Mouse (Mus musculus) layer of hippocampus, postnatal 14 days (tissue): ENCODE measurements at regions not wholly inside any gene's neighbourhood (a gene's known extent, or its start where the extent isn't known, plus 50 kb on each side); places are given as distances from the start of the nearest gene placed in this dataset.
"Not testable (repeated sequence)": the region's sequence is repeated elsewhere in the genome, so short reads cannot be mapped to it uniquely, and the experiment has no call there.

Experiments
- DNase-seq, 2 experiments: peaks; one replicate each; pipeline ENCODE4 v3.0.0; 2021 to 2022; ENCODE audit warnings: low spot score in 2 of 2, mixed read lengths in 1 of 2

DNA sequence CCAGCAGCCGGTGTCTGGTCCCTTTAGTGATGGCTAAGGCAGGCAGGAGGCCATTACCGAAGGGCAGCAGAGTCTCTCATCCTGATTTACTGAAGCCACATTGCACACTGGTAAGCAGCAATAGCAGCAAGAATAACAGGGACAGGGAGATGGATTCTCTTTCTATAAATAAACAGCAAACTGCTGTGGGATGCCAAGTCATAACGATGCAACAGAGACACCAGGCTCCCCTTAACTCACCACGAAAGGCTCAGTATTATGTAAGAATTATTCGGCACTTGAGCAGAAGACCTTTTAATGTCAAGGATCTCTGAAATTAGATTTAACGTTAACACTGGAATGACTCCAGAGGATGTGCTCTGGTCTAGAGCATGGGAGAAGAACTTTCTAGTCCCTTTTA lies 202.1 kb downstream of the Ddx10 start:
- no peak for DNase-seq

DNA sequence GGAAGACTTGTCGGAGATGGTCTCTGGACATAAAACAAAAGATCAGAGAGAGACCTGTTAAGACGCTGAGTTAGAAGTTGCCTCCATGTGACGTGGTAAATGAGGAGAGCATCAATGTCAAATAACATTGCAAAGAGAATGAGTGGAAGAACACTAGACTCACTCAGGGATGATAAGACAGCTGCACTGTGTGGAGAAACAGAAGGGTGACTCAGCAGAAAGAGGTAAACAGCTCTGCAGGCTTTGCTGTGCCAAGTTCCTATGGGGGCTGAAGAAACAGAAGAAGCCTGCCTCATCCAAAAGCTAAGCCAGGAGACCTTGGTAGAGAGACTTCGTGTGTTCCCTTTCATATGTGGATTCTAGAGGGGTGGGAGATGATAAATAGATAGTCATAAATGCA lies 214.1 kb downstream of the Ddx10 start:
- peak in 1 of 2 experiments; percentile 13 for DNase-seq

DNA sequence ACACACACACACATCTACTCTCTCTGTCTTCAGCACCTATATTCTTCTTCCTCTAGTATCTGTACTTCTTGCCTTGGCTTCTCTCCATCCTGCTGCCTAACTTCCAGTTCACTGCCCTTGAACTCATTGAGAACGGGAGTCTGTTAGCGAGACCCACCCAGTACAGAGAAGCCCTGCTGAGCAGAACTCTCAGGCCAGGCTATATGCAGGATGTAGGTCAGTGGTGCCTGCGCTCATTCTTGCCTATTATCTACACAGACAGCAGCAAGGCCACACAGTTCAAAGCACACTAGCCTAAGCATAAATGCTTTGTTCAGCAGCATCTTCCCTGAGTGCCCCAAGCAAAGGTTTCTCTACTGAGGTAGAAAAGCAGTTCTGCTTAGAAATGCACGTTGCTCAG lies 225.8 kb downstream of the Ddx10 start:
- no peak for DNase-seq

DNA sequence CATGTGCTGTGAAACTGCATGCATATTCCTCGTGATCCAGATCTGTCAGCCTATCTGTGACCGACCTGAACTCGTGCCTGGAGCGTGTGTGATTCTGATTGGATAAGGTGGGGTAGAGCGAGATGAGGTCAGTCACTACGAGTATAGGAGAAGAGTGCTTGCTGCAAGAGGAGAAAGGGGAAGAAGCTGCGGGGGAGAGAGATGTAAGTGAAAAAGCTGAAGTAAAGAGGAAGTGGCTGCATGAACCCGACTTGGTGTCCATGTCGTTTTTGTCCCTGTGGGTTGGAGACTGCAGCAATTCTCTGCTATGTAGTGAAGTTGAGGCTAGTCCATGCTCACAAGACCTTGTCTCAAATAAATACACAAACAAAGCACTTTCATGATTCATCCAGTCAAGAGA lies 237.1 kb downstream of the Ddx10 start:
- DNase-seq: no peak

DNA sequence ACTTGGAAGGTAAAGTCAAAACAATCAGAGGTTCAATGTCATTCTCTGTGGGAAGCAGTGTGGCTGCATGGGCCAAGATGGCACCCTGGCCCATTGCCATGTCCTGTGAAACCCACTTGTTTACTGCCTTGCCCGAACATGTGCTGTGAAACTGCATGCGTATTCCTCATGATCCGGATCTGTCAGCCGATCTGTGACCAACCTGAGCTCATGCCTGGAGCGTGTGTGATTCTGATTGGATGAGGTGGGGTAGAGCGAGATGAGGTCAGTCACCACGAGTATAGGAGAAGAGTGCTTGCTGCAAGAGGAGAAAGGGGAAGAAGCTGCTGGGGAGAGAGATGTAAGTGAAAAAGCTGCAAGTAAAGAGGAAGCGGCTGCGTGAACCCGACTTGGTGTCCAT lies 240.5 kb downstream of the Ddx10 start:
- DNase-seq: no peak

DNA sequence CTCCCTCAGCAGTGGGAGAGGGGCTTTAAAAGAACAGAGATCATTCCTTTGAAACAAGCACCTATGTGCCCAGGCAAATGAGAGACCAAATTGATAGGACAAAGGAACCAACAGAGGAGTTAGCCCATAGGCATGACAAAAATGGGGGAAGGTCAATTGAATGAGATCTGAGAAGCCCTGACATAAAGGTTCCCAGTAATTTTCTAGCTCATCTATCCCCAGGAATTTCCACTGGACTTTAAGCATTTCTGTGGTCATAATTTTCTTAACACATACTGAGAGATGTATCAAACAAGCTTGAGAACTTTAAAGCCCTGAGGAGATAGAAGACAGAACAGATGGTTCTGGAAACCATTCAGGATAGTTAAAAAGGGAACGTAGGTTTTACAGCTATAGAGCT lies 241.8 kb downstream of the Ddx10 start:
- no peak for DNase-seq

DNA sequence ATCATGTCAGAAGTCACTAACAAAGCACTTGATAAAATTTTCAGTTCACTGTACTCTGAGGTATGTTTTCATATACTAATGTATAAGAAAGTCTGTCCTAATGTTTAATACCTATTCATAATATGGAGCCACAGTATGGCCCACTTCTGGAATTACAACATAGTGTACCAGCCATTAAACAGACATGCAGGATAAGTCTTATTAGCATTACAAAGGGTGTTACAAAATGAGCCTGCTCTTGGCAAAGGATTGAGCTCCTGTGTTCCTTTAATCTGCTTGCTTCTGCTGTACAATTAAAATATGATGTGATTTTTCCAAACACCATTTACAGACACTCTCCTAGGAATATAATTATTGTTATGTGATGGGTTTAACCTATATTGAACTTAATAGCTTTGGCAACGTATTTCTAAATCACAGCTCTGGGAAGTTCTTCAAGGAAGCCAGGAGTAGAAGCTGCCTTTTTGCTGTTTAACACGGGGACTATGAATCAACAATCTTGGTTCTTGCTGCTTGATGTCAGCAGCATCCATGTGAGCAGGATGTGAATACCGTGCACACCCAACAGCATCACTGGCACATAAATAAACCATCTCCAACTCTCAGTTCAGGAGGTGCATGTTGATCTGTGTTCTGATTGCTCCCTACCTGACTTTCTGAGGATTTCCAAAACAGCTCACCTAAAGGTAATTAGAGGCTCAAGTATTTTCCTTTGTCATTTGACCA lies 243.4 kb downstream of the Ddx10 start:
- DNase-seq: no peak

DNA sequence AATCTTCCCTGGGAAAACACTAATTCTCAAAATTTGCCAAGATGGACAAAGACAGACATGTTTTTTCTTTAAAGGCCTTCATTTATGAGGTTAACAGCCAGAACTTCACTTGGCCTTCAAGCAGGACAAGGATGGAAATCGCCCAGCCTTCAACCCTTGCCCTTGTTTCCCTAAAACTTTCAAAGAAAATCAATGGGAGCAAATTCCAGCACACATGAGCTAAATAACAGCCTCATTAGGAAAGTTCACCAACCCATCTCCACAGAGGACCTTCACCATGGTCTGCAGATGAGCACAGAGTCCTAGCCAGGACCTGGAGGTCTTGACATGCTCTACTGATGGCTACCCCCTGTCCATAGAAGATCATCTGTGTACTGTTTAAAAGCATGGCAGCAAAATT lies 271.8 kb downstream of the Ddx10 start:
- DNase-seq: no peak

DNA sequence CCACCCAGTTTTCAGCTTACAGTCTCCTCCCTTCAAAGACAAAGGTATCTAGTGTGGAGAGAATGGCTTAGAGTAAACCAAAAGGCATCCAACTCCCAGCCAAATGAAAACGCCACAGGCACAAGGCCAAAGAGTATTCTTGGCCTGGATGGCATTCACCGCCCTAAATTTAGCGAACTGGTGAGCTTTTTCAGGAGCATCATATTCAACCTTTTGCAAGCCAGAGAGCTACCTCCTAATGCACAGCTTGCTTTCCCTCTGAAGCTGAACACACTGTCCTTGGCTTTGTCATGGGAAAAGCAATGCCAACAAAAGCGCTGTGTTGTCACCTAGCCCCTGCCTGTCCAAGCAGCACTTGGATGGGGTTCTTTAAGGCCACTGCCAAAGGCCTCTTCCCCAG lies 282.2 kb downstream of the Ddx10 start:
- DNase-seq: peak; percentile 31 to 42

DNA sequence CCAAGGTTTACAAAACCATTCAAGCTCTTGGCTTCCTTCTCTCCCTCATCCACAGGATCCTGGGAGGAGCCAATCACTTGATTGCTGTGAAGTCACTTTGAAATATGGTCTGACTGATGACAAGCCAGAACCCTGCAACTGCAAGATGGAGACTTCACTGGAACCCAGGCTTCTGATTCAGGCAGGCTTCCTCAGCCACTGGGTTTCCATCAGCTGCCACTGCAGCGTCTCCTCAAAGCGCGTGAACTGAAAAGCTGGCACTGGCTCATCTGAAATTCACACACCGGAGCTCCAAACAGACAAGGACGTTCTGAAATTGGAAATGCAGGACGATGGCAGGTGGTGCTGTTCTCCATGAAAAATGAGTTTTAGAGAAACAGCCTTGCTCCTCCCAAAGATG lies 280.1 kb upstream of the AI593442 start:
- peak; percentile 31 to 52 for DNase-seq

DNA sequence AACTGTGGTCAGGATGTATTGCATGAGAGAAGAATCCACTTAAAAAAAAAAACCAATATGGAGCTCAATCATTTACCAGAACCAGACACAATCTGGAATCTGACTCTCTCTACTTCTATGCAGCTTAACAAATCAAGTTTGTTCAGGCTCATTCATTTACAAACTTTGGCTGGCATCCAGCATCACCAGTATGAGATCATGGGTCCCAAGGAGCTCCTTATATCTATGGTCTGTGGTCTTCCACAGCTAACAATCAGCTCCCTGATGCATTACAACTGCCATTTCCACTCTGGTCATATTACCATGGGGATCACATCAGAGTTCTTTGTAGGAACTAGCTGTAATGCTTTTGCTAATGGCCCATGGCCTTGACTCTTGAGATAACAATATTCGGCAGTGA lies 277.7 kb upstream of the AI593442 start:
- no peak for DNase-seq

DNA sequence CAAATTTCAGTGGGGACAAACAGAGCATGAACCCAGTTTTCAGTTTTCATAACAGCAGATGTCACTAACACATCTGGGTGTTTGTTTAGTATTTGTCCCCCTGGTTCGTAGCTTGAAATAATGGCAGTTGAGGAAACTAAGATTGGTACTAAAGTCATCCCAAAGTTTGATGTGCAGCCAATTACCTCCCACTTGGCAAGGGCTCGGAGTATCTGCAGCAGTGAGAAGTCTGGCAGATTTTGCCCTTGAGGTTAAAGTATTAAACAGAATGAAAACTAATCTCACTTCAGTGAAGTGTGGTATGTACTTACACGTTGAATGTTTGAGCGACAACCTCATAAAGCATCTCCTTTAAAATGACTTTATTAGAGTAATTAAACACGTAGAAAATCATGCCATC lies 264.5 kb upstream of the AI593442 start:
- no peak for DNase-seq

DNA sequence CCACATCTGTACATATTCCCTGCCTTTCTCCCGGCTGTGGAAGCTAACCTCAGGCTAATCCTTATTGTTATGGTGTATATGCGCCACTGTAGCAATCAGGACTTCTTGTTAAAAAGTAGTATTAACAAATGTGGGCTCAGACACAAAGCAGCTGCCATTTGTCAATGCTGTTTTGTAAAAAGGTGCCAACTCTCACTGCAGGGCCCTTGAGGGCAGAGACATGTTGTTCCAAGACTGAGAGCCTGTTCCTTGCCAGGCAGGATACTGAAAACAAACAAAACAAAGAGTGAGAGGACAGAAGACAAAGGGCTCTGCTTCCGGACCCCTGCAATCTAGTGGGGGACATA lies 262.0 kb upstream of the AI593442 start:
- peak in 1 of 2 experiments; percentile 19 for DNase-seq

DNA sequence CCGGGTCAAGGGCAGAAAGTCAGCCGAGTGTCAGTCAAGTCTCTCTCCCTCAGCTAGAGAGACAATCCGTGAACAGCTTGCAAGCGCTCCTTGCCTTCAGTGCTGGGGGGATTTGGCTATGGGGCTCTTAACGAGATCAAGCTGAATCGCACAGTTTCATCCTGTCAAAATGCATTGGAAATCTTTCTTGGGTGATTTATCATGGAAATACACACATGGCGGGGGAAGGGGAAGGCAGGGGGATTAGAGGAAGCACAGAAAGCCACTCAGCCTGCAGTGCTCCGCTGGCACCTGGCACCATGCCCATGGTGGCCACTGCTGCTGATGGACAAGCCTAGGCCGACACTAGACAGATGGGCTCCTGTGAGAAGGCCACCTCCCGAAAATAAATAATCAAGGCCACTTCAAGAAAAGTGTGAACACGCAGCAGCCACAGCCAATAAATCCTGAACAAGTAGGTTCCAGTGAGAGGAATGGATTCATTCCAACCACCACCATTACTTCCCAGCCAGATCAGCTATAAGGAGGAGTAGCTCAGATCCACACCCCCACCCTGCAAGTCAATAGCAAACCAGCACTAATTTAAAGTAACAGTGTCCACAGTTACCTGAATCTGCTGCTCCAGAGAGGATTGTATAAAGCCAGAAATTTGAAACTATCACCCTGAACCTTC lies 261.5 kb upstream of the AI593442 start:
- DNase-seq: peak; percentile 21 to 33

DNA sequence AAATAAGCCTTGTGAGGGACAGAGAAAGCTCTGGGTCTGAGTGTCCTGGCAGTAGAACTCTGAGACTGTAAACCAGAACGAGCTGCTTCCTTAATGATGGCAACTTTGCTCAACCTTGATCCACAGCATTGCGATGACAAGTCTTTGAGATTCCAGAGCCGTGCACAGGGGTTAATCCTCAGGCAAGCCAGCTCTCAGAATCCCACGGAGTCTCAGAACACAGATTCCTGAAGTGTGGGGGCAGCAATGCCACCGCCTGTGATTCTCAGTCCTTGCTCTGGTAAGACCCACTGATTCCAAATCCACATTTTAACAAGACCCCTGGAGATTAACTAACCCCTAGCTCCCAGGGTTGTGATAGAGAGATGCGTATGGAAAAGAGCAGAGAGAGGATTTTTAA lies 255.5 kb upstream of the AI593442 start:
- DNase-seq: no peak

DNA sequence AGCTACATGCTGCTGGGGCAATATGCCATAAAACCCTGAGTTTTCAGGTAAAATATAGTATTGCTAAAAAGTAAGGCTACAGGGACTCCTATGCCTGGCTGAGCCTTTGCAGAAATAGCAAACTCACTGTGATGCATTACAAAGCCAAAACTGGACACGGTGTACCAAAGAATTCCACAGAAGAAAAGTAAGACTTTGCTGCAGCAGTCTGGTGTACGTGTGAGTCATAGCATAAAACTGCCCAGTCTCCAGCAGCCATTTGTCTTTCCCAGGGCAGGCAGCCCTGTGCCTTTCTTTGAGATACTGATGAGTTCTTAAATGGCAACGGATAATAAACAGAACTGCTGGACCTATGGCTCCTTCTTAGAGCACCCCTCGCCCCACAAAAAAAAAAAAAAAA lies 237.9 kb upstream of the AI593442 start:
- DNase-seq: no peak

DNA sequence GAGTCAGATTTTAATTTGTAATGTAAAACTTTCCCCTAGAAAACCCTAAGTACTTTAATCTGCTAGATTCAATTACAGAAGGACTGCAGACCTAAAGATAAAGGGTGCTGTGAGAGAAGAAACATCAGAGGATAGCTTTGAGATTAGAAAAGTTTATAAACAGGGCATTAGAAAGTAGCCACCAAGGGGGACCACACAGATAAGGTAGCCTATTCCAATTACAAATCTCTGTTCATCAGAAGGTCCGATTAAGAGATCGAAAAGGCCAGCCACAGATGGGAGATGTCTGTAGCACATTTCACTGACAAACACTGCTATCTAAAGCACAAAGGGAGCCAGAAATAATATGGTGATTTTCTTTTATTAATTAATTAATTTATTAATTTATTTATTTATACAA lies 209.1 kb upstream of the AI593442 start:
- DNase-seq: not testable (repeated sequence)

DNA sequence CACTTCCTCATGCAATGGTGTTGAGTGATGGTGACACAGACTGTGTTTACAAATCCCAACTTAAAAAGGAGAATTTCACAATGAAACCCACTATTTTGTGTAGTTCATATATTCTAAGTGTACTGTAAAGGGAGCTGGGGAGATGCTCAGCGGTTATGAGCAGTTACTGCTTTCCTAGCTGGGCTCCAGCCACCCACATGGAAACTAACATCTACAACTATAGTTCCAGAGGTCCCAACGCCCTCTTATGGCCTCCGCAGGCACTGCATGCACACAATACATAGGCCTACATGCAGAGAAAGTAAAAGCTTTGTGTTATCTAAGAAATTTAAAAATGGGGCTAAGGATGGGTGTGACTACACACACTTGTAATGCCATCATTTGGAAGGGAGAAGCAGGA lies 208.4 kb upstream of the AI593442 start:
- not testable (repeated sequence) for DNase-seq

DNA sequence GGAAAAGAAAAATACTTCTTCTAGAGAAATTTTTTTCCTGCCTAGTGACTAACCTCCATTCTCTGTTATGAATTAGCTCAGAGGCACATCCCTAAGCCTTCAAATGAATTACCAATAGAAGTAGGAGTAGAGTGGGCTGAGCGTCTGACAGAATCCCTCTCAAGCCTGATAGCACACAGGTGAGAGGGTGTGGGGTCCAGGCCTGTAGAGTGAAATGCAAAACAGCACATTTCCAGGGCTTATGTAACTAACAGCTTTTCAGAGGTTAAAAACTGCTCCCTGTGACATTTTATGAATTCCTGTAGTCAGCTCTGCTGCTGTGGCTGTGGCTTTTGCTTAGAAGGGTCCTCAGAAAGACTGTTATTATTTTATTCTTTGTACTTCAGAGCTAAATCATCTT lies 187.7 kb upstream of the AI593442 start:
- no peak for DNase-seq

DNA sequence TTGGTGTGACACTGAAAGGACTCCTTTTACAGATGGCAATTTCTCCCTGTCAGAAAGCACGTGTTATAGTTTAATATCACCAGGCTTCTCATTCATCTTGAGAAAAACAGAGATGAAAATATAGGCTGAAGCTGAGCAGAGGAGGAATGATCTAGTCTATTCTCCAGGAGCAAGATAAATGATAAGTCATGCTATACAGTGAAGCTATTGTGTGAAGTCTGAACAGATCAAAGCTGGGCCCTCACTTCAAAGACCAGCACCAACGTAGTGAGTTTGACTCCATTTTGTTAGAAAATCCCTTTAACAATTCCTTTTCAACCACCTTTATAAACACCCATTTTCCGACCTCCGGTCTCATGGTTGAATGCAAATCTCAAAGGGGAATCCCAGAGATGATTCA lies 180.7 kb upstream of the AI593442 start:
- no peak for DNase-seq

DNA sequence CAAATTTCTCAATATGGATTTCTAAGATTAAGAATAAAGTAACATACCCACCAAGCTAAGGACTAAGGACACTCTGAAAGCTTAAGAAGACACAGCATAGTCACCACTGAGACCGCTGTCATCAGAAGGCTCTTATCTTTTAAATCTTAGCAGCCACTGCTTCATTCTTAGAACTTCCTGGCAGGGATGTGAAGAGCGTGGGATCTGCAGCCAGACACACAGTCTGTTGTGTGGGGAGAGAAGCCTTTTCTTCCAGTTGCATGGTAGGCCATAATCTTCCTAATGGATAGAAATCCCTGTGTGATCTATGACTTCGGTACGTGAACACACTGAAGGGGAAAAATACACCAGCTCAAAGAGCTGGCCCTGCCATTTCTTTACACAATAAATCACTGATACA lies 178.8 kb upstream of the AI593442 start:
- DNase-seq: peak in 1 of 2 experiments; percentile 31

DNA sequence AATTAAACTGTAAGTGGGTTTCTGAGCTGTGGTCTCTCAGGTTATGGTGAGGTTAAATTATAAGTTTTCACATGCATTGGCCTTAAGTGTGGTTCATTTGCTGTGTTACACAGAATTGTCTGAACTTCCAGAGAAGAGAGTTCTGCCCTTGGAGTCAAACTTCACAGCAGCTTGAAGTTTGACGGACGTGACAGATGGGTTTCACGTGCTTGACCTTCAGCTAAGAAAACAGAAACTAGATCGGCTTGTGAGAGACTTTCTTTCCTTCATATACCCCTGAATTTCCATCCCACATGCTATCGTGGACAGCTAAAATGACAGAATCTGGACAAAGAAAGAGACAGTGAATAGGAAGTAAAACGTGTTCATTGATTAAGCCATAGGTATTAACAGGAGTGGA lies 173.8 kb upstream of the AI593442 start:
- DNase-seq: no peak

DNA sequence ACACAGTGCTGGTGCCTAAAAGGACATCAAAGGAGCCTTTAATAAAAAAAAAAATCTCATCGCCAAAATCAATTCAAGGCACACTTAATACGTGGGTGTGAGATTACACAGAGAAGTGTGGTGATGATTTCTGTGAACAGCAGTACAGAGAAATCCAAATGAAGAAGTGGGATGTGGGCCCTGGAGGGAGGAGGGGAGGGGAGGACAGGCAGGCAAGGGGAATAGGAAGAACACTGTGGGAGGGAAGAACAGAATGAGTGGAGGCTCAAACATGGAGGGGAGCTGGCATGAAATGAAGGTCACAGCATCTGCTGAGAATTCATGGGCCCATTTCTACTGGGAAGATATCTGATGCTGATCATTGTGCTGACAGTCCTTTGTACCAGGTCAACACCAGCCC lies 171.0 kb upstream of the AI593442 start:
- DNase-seq: peak in 1 of 2 experiments; percentile 36
